Mouse (Mus musculus) small intestine, adult 2 months (tissue): ENCODE results near the gene Arfgap2. TPM values are rescaled to one million over a fixed set of nuclear protein-coding genes. Genes with fewer than 3 reads are reported as not detected.
"Not testable (repeated sequence)": the region's sequence is repeated elsewhere in the genome, so short reads cannot be mapped to it uniquely, and the experiment has no call there.

Experiments used
- H3K27ac ChIP-seq: fragments of 200-500 bp; 2 replicates; pipeline ENCODE4 v1.5.1; 2012; ENCODE audit warnings: low read depth, low read length, control low read depth, inconsistent platforms; ENCODE audit not compliant: insufficient read depth
- H3K27me3 ChIP-seq: fragments of 200-500 bp; 2 replicates; pipeline ENCODE4 v1.6.1; 2012; ENCODE audit warnings: mild to moderate bottlenecking, moderate library complexity, low read length, inconsistent platforms; ENCODE audit not compliant: control insufficient read depth, insufficient read depth
- H3K36me3 ChIP-seq: fragments of 200-500 bp; 2 replicates; pipeline ENCODE4 v1.6.1; 2012; ENCODE audit warnings: mild to moderate bottlenecking, low read length, control low read depth, inconsistent platforms; ENCODE audit not compliant: control insufficient read depth, insufficient read depth
- H3K4me1 ChIP-seq: fragments of 200-500 bp; 2 replicates; pipeline ENCODE4 v1.6.1; 2012; ENCODE audit warnings: low read length, inconsistent platforms, mixed read lengths; ENCODE audit not compliant: control insufficient read depth, insufficient read depth, insufficient read length
- H3K4me3 ChIP-seq: fragments of 200-500 bp; 2 replicates; pipeline ENCODE4 v1.5.1; 2012; ENCODE audit warnings: low read depth, mild to moderate bottlenecking, control low read depth, inconsistent platforms, low read length, moderate library complexity
- CTCF ChIP-seq: fragments of 200-500 bp; IDR thresholded peaks from 2 replicates; pipeline ENCODE4 v1.5.1; 2012; ENCODE audit warnings: low read depth, mild to moderate bottlenecking, control low read depth, inconsistent platforms, low read length, moderate library complexity, mixed read lengths; ENCODE audit not compliant: insufficient replicate concordance, insufficient read length; ENCODE audit errors: extremely low read depth
- POLR2A ChIP-seq: fragments of 200-500 bp; IDR thresholded peaks from 2 replicates; pipeline ENCODE4 v1.6.1; 2012; ENCODE audit warnings: low read depth, mild to moderate bottlenecking, control low read depth, inconsistent platforms, low read length, moderate library complexity
- WGBS: fragments of 180-500 bp; shearing (Covaris S2); methylation state at CpG from one replicate; pipeline ENCODE4 v1.1.7; 2018; 5-methylcytosine and 5-hydroxymethylcytosine counted together
- polyA plus RNA-seq: library from polyadenylated mRNA; depleted of rRNA; stranded (reverse); fragments of >200 nt; gene quantifications from 2 replicates; pipeline ENCODE4 v1.2.3, GENCODE M21; 2012; rRNA removed

Gene Arfgap2
- 17.6 and 34.6 TPM in 2 replicates for polyA plus RNA-seq

DNA sequence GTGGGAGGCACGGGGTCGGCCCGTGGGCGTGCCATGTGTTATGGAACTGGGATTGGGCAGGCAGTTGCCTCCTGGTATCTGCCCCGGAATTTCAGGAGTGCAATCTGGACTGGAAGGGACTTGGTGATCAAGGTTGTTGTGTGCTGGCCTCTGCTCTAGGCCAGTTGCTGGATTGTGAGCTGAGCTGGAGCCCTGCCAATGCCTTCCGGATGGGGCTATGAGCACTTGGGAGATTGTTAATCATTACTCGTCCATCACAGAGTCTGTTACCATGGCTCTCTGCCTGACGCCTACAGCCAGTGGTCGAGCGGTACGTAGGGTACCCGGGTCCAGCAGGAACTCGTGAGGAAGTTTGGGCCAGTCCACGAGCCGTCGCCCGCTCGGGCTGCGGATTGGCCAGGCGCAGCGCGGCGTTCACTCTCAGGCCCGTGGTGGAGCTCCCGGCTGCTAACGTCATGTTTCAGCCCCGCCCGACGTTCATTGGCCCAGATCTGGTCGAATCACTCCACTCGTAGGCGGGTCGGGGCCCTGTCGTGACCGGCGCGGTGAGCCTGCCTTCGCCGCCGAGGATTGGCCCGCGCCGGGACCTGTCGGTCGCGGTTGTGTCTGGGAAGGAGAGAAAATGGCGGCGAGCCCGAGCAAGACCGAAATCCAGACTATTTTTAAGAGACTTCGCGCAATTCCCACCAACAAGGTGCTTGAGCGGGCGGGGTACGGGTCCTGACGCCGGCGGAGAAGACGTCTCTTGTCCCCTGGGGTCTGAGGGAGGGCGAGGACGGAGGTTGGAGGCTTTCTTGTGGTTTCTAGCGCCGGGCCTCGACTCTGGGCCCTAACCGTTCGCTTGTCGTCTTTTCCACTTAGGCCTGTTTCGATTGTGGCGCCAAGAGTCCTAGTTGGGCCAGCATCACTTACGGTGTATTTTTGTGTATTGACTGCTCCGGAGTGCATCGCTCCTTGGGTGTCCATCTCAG is at the start of gene Arfgap2:
Arfgap2 (plus strand) TSS at position 264 of the 971 bp plus-strand sequence.
- Histone ChIP-seq H3K27me3 (no peaks in the 10 kb centered on the region), H3K4me1 (peaks cover 8% of the 10 kb centered on the region; the same call in 1 of the 2 replicates), H3K4me3 (peak within 1 kb of the TSS; percentile 76), H3K27ac (peak within 1 kb of the TSS; percentile 79), H3K36me3 (peaks cover 31% of the 10 kb centered on the region)
- peak; percentile 87 for TF ChIP-seq POLR2A
- TF ChIP-seq CTCF: 0 out of 2 replicates have a peak, but pooled peaks have one; percentile 9
- under 1% methylated on average over 72 of the region's 72 CpGs for WGBS

DNA sequence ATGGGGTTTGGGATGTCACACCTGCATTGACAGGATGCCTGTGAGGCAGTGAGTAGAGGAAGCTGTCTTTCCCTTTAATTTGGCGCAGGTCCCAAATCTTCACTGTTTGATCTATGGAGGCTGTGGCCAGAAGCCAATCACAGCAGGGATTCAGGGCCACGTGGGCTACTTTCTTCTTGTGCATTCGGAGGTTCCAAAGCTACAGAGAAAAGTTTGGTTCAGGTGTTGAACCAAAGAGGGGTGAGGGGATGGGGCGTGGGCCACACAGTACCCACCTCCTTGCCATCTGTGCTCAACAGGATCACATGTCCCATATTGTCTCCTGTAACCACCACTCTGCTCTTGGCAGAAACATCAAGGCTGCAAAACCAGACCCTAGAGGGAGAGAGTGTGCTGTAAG is 47.7 kb upstream of the Arfgap2 start:
- no peak overlapping the region for H3K4me3 ChIP-seq
- H3K4me1 ChIP-seq: no peaks in the 10 kb centered on the region
- WGBS: 43% methylated on average over 4 of the region's 4 CpGs
- no peak overlapping the region for H3K27ac ChIP-seq
- no peaks in the 10 kb centered on the region for H3K27me3 ChIP-seq
- TF ChIP-seq CTCF: no peak
- TF ChIP-seq POLR2A: no peak
- peaks cover 15% of the 10 kb centered on the region for H3K36me3 ChIP-seq

DNA sequence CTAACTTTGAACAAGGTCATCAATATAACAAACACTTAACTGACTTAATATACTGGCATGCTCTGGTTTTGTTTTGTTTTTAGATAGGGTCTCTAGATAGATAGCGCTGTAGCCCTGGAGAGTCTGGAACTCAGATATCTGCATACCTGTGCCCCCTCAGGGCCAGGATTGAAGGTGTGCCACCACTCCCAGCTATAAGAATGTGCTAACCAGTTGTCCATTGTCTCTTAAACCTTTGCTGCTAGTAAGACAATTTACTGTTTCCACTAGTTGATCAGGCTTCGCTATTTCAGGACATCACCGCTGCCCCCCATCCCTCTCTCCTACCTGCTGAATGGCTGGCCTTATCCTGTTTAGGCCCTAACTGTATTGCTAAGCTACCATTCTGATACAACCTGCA is 44.3 kb upstream of the Arfgap2 start:
- Histone ChIP-seq H3K4me1 (no peaks in the 10 kb centered on the region), H3K27ac (no peak overlapping the region), H3K36me3 (peaks cover 2% of the 10 kb centered on the region; the same call in 1 of the 2 replicates), H3K27me3 (no peaks in the 10 kb centered on the region), H3K4me3 (no peak overlapping the region)
- WGBS: 100% methylated on average over 3 of the region's 3 CpGs
- TF ChIP-seq POLR2A: no peak
- TF ChIP-seq CTCF: no peak

DNA sequence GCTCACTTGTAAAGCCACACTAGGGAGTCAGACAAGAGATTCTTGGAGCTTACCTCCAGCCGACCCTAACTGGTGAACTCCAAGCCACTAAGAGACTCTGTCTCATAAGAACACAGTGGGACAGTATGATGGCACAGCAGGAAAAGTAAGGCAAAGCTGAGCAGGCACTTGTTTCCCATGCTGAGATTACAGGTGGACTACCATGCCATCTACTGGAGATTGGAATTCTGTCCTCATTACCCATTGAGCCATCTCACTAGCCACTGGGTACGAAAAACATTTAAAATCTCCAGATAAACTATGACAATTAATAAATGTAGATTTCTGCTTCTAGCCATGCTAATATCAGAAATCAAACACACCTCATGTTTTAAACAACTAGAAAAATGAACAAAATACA is 41.2 kb upstream of the Arfgap2 start:
- TF ChIP-seq POLR2A (no peak), CTCF (no peak)
- H3K4me1 ChIP-seq: no peaks in the 10 kb centered on the region
- H3K27ac ChIP-seq: no peak overlapping the region
- no peaks in the 10 kb centered on the region for H3K27me3 ChIP-seq
- H3K4me3 ChIP-seq: no peak overlapping the region
- no peaks in the 10 kb centered on the region for H3K36me3 ChIP-seq
- WGBS: 94% methylated on average over 2 of the region's 2 CpGs

DNA sequence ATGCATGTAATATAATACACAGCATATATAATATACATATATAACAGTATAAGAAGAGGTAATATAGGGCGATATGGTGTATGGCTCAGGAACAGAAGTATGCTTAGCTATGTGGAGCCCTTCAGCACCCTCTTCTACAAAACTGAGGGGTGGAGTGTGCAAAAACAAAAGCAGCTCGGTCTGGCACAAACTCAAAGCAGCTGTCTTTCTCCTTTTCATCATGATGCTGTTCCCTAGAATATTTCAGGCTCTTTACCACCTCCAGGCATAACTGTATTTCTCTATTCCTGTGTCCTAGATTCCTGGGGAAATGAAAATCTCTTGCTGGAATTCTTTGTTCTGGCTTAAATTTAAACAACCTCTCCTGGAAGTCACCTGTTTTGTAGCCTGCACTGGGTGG is 35.0 kb upstream of the Arfgap2 start:
- 92% methylated on average over 2 of the region's 2 CpGs for WGBS
- TF ChIP-seq CTCF: no peak
- TF ChIP-seq POLR2A: no peak

DNA sequence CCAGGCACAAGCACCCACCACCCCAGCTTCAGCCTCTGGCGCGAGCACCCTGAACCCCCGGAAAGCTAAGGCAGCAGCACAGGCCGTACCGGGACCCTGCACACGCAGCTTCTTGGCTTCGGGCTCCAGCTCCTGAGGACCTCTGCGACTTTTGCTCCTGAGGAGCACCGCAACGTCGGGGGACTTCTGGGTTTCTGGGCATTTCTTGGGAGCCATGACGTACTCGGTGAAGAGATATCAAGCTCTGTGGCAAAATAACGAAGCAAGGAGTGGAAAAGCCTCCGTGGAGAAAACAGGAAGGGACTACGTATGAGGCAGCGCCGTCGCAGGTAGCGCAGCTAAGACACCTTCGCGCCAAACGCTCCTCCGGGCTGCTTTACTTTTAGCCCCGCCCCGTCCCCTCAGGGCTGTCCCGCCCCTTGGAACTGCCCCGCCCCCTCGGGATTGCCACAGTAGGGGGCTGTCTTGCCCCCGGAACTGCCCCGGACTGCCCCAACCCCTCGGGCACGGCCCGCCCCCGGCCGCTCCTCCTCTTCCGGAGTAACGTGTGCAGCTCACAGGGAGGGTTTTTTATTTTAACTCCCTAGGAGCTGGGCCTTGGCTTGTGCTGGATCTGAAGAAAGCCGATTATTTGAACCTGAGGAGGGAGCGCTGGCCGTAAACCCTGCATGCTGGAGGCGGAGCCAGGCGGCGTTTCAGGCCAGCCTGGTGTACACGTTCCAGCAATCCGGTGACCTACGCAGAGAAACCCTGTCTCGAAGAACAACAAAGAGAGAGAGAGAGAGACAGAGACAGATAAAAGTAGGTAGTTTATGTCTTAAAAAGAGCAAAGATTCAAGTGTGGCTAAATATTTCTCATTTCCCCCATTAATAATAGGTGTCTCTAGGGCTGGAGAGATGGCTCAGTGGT is 27.9 kb upstream of the Arfgap2 start, which contains the start of gene Ddb2:
Ddb2 (minus strand) TSS at position 382 of the 910 bp plus-strand sequence.
- Histone ChIP-seq H3K27ac (peak within 1 kb of the TSS; percentile 69), H3K36me3 (no peaks in the 10 kb centered on the region), H3K4me1 (no peaks in the 10 kb centered on the region), H3K27me3 (no peaks in the 10 kb centered on the region), H3K4me3 (peak within 1 kb of the TSS; percentile 67)
- TF ChIP-seq CTCF (0 out of 2 replicates have a peak, but pooled peaks have one; percentile 26), POLR2A (peak; percentile 64; the same call in 1 of the 2 replicates)
- 1% methylated on average over 48 of the region's 48 CpGs for WGBS

More for the DNA sequence above, 35.0 kb upstream of the Arfgap2 start:
- Histone ChIP-seq H3K4me1 (no peaks in the 10 kb centered on the region), H3K4me3 (no peak overlapping the region), H3K36me3 (peaks cover 3% of the 10 kb centered on the region; the same call in 1 of the 2 replicates), H3K27ac (no peak overlapping the region), H3K27me3 (no peaks in the 10 kb centered on the region)

DNA sequence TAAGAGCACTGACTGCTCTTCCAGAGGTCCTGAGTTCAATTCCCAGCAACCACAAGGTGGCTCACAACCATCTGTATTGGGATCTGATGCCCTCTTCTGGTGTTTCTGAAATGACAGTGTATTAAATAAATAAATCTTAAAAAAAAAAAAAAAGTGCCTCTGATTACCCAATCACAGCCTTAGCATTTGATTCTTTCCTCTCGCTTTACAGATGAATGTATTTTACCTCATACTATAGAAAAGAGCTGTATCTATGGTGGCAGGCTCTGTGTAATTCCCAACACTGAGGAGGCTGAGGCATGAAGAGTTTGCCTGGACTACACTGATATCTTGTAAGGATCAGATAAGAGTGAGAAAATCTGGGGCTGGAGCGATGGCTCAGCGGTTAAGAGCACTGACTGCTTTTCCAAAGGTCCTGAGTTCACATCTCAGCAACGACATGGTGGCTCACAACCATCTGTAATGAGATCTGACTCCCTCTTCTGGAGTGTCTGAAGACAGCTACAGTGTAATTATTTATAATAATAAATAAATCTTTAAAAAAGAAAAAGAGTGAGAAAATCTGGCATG is 27.2 kb upstream of the Arfgap2 start:
- Histone ChIP-seq H3K27ac (peak overlapping the region; percentile 69), H3K4me3 (peak overlapping the region; percentile 61; the same call in 1 of the 2 replicates)
- 6% methylated on average over 4 of the region's 4 CpGs for WGBS
- H3K27me3 ChIP-seq, H3K36me3 ChIP-seq, H3K4me1 ChIP-seq: not testable (repeated sequence)
